Mouse (Mus musculus) v-Abl transformed pro-B cells (cell line): ENCODE measurements at regions not wholly inside any gene's neighbourhood (a gene's known extent, or its start where the extent isn't known, plus 50 kb on each side); places are given as distances from the start of the nearest gene placed in this dataset.

Experiments
- in situ Hi-C, 2 experiments: fragments of 400-800 bp; cut with MboI; formaldehyde crosslinking; loops; one replicate each; pipeline ENCODE4 v1.15.1; 2025; ENCODE audit not compliant: unreplicated experiment in 2 of 2

DNA sequence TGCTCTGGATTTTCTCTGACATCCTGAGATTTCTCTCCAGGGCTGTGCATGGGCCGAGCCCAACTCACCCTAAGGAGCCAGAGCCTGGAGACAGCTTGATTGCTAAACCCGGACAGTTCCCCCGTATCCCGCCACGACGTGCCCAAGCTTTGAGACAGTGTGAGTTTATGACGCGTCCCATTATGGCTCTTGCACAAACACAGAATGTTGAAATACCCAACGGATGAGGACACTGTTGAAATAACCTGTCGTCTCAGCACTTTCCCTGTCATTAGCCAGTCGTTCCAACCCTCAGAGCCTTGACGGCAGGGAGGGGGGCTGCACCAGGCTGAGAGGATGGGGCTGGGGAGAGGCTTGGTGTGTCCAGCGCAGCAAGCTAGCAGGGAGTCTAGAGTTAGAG lies 50.7 kb upstream of the Myl10 start:
- in situ Hi-C loops: no loop called here
